Mouse (Mus musculus) MEL (cell line): Measurements from ENCODE around the gene Ubash3b. TPM values are rescaled to one million over a fixed set of nuclear protein-coding genes. Genes with fewer than 3 reads are reported as not detected.

Experiments used
- DNase-seq: peaks from one replicate; pipeline ENCODE4 v3.0.0; 2011; ENCODE audit warnings: low read depth, low spot score
- H3K27ac ChIP-seq: 2 replicates; pipeline ENCODE4 v1.5.1; 2012; ENCODE audit warnings: low read depth, mild to moderate bottlenecking, control low read depth, low read length, moderate library complexity; ENCODE audit not compliant: control insufficient read depth
- H3K27me3 ChIP-seq, 2 experiments: fragments of 150-350 bp in 1 of 2; sonication (generic) in 1 of 2; 2 replicates each; pipeline ENCODE4 v1.6.1; 2012; ENCODE audit warnings: low read length in 2 of 2, mild to moderate bottlenecking in 2 of 2, improper control_type of control experiment in 1 of 2, moderate library complexity in 1 of 2; ENCODE audit not compliant: insufficient read depth in 2 of 2, control insufficient read depth in 1 of 2
- H3K36me3 ChIP-seq, 2 experiments: 2 replicates each; pipeline ENCODE4 v1.6.1; 2012 to 2014; ENCODE audit warnings: low read length in 2 of 2, improper control_type of control experiment in 1 of 2, inconsistent platforms in 1 of 2, mild to moderate bottlenecking in 1 of 2; ENCODE audit not compliant: insufficient read depth in 2 of 2, control insufficient read depth in 1 of 2
- H3K4me1 ChIP-seq, 2 experiments: fragments of 150-350 bp in 1 of 2; sonication (generic) in 1 of 2; 2 replicates each; pipeline ENCODE4 v1.6.1; 2012; ENCODE audit warnings: low read length in 2 of 2, improper control_type of control experiment in 1 of 2, mild to moderate bottlenecking in 1 of 2; ENCODE audit not compliant: insufficient read depth in 2 of 2, control insufficient read depth in 1 of 2
- H3K4me3 ChIP-seq, 2 experiments: fragments of 150-350 bp in 1 of 2; sonication (generic) in 1 of 2; 2 replicates each; pipeline ENCODE4 v1.5.1; 2012; ENCODE audit warnings: low read depth in 2 of 2, low read length in 2 of 2, mild to moderate bottlenecking in 2 of 2, moderate library complexity in 2 of 2, control low read depth in 1 of 2, improper control_type of control experiment in 1 of 2; ENCODE audit not compliant: control insufficient read depth in 1 of 2, insufficient read depth in 1 of 2
- H3K79me2 ChIP-seq: 2 replicates; pipeline ENCODE4 v1.6.1; 2012; ENCODE audit warnings: mild to moderate bottlenecking, low read length, moderate library complexity; ENCODE audit not compliant: control insufficient read depth, poor library complexity, insufficient read depth
- H3K9ac ChIP-seq: 2 replicates; pipeline ENCODE4 v1.6.1; 2012; ENCODE audit warnings: low read depth, mild to moderate bottlenecking, control low read depth, low read length, moderate library complexity; ENCODE audit not compliant: control insufficient read depth, poor library complexity, severe bottlenecking
- H3K9me3 ChIP-seq: fragments of 150-350 bp; sonication (generic); replicated peaks from 2 replicates; pipeline ENCODE4 v1.6.1; 2012; ENCODE audit warnings: mild to moderate bottlenecking, low read length, improper control_type of control experiment, moderate library complexity; ENCODE audit not compliant: insufficient read depth
- BHLHE40 ChIP-seq: IDR thresholded peaks from 2 replicates; pipeline ENCODE4 v1.6.1; 2012; ENCODE audit warnings: low read depth, mild to moderate bottlenecking, inconsistent platforms, low read length, improper control_type of control experiment, borderline replicate concordance
- CHD1 ChIP-seq: IDR thresholded peaks from 2 replicates; pipeline ENCODE4 v1.6.1; 2012; ENCODE audit warnings: low read depth, mild to moderate bottlenecking, inconsistent platforms, low read length, improper control_type of control experiment
- CHD2 ChIP-seq: IDR thresholded peaks from 2 replicates; pipeline ENCODE4 v1.6.1; 2011; ENCODE audit warnings: low read length, improper control_type of control experiment
- CTCF ChIP-seq, 3 experiments: IDR thresholded peaks in 2 of 3; conservative IDR thresholded peaks in 1 of 3; 2 replicates each; pipeline ENCODE4 v1.5.1; 2011 to 2012; ENCODE audit warnings: low read length in 3 of 3, low read depth in 2 of 3, mild to moderate bottlenecking in 2 of 3, improper control_type of control experiment in 1 of 3, inconsistent platforms in 1 of 3, mixed read lengths in 1 of 3, moderate library complexity in 1 of 3; ENCODE audit not compliant: control insufficient read depth in 1 of 3, insufficient read depth in 1 of 3, poor library complexity in 1 of 3, severe bottlenecking in 1 of 3
- ELF1 ChIP-seq: IDR thresholded peaks from 2 replicates; pipeline ENCODE4 v1.6.1; 2014; ENCODE audit warnings: low read depth, mild to moderate bottlenecking, inconsistent platforms, low read length, improper control_type of control experiment, moderate library complexity
- EP300 ChIP-seq, 2 experiments: IDR thresholded peaks; 2 replicates each; pipeline ENCODE4 v1.6.1; 2011; ENCODE audit warnings: improper control_type of control experiment in 2 of 2, low read length in 2 of 2, low read depth in 1 of 2, mild to moderate bottlenecking in 1 of 2
- ETS1 ChIP-seq: IDR thresholded peaks from 2 replicates; pipeline ENCODE4 v1.6.1; 2012; ENCODE audit warnings: low read depth, mild to moderate bottlenecking, inconsistent platforms, low read length, improper control_type of control experiment, moderate library complexity
- GATA1 ChIP-seq: IDR thresholded peaks from 2 replicates; pipeline ENCODE4 v1.6.1; 2011; ENCODE audit warnings: low read depth, low read length, improper control_type of control experiment
- KAT2A ChIP-seq: conservative IDR thresholded peaks from 2 replicates; pipeline ENCODE4 v1.6.1; 2012; ENCODE audit warnings: low read depth, low read length, improper control_type of control experiment, inconsistent platforms
- MAFK ChIP-seq: IDR thresholded peaks from 2 replicates; pipeline ENCODE4 v1.6.1; 2011; ENCODE audit warnings: low read depth, mild to moderate bottlenecking, low read length, improper control_type of control experiment, borderline replicate concordance
- MAX ChIP-seq: IDR thresholded peaks from 2 replicates; pipeline ENCODE4 v1.6.1; 2011; ENCODE audit warnings: low read length, improper control_type of control experiment
- MAZ ChIP-seq: IDR thresholded peaks from 2 replicates; pipeline ENCODE4 v1.6.1; 2012; ENCODE audit warnings: low read depth, mild to moderate bottlenecking, inconsistent platforms, low read length, improper control_type of control experiment
- MEF2A ChIP-seq: IDR thresholded peaks from 2 replicates; pipeline ENCODE4 v1.6.1; 2014; ENCODE audit warnings: low read depth, mild to moderate bottlenecking, inconsistent platforms, low read length, improper control_type of control experiment; ENCODE audit not compliant: poor library complexity, insufficient replicate concordance, severe bottlenecking; ENCODE audit errors: extremely low read depth
- MXI1 ChIP-seq: IDR thresholded peaks from 2 replicates; pipeline ENCODE4 v1.6.1; 2011; ENCODE audit warnings: mild to moderate bottlenecking, low read depth, low read length, improper control_type of control experiment
- MYC ChIP-seq: IDR thresholded peaks from 2 replicates; pipeline ENCODE4 v1.6.1; 2011; ENCODE audit warnings: low read depth, mild to moderate bottlenecking, low read length, improper control_type of control experiment, moderate library complexity
- NELFE ChIP-seq: IDR thresholded peaks from 2 replicates; pipeline ENCODE4 v1.6.1; 2011; ENCODE audit warnings: low read depth, low read length, improper control_type of control experiment
- POLR2A ChIP-seq, 2 experiments: IDR thresholded peaks; 2 replicates each; pipeline ENCODE4 v1.6.1; 2011 to 2012; ENCODE audit warnings: low read length in 2 of 2, mild to moderate bottlenecking in 2 of 2, control low read depth in 1 of 2, improper control_type of control experiment in 1 of 2, low read depth in 1 of 2, moderate library complexity in 1 of 2; ENCODE audit not compliant: control insufficient read depth in 1 of 2, insufficient read depth in 1 of 2, poor library complexity in 1 of 2
- RAD21 ChIP-seq: IDR thresholded peaks from 2 replicates; pipeline ENCODE4 v1.6.1; 2011; ENCODE audit warnings: mild to moderate bottlenecking, low read depth, low read length, improper control_type of control experiment
- RCOR1 ChIP-seq: IDR thresholded peaks from 2 replicates; pipeline ENCODE4 v1.6.1; 2012; ENCODE audit warnings: low read depth, mild to moderate bottlenecking, inconsistent platforms, low read length, improper control_type of control experiment
- SIN3A ChIP-seq: IDR thresholded peaks from 2 replicates; pipeline ENCODE4 v1.6.1; 2012; ENCODE audit warnings: low read length, improper control_type of control experiment, inconsistent platforms
- SMC3 ChIP-seq: IDR thresholded peaks from 2 replicates; pipeline ENCODE4 v1.6.1; 2011; ENCODE audit warnings: low read depth, low read length, improper control_type of control experiment
- TAL1 ChIP-seq: IDR thresholded peaks from 2 replicates; pipeline ENCODE4 v1.6.1; 2012; ENCODE audit warnings: mild to moderate bottlenecking, inconsistent platforms, low read length, moderate library complexity, mixed read lengths
- TCF12 ChIP-seq: IDR thresholded peaks from 2 replicates; pipeline ENCODE4 v1.6.1; 2014; ENCODE audit warnings: low read depth, mild to moderate bottlenecking, inconsistent platforms, low read length, improper control_type of control experiment, moderate library complexity
- UBTF ChIP-seq: IDR thresholded peaks from 2 replicates; pipeline ENCODE4 v1.6.1; 2012; ENCODE audit warnings: low read depth, mild to moderate bottlenecking, inconsistent platforms, low read length, improper control_type of control experiment, moderate library complexity, borderline replicate concordance; ENCODE audit not compliant: insufficient read depth
- USF1 ChIP-seq: IDR thresholded peaks from 2 replicates; pipeline ENCODE4 v1.6.1; 2014; ENCODE audit warnings: low read depth, mild to moderate bottlenecking, inconsistent platforms, low read length, improper control_type of control experiment, moderate library complexity
- ZC3H11A ChIP-seq: IDR thresholded peaks from 2 replicates; pipeline ENCODE4 v1.6.1; 2012; ENCODE audit warnings: low read depth, mild to moderate bottlenecking, inconsistent platforms, low read length, improper control_type of control experiment
- ZNF384 ChIP-seq: IDR thresholded peaks from 2 replicates; pipeline ENCODE4 v1.6.1; 2012; ENCODE audit warnings: low read depth, mild to moderate bottlenecking, inconsistent platforms, low read length, improper control_type of control experiment
- polyA plus RNA-seq, 2 experiments: library from polyadenylated mRNA; stranded (reverse) in 1 of 2; unstranded in 1 of 2; fragments of >175 nt in 1 of 2; fragments of >200 nt in 1 of 2; gene quantifications; 2 replicates each; pipeline versions ENCODE4 v1.2.1 to v1.2.4; 2012; ENCODE audit warnings: low replicate concordance in 2 of 2, low read depth in 1 of 2; ENCODE audit not compliant: insufficient read length in 2 of 2, insufficient read depth in 1 of 2, missing spikeins in 1 of 2
- total RNA-seq: library from RNA; depleted of rRNA; stranded (reverse); fragments of 300-350 nt; gene quantifications from 2 replicates; pipeline ENCODE4 v1.2.3, GENCODE M21; 2012

Ubash3b gene
- total and polyA plus RNA-seq, 3 experiments: 5.4 to 11.3 TPM; not detected in 1

DNA sequence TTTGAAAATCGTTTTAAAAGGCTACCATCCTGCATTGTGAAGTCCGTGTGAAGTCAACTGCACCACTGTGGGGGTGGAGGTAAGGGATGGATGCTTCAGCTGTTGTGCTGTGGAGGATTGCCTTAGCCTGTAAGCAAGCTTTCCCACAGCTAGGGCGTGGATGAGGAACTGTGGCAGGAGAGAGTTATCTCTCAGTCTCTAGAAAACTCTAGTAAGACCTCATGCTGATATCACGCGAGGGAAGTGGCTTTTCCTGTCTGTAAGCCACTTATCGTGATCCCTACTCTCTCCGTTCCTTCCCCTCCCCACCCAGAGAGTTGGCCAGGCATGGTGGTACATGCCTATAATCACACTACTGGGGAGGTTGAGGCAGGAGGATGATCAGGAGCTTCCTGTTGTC lies 112.2 kb downstream of the Ubash3b start:
- Histone ChIP-seq H3K9me3 (no peaks in the 10 kb centered on the region), H3K4me3 (no peak overlapping the region), H3K27me3 (no peaks in the 10 kb centered on the region), H3K79me2 (no peaks in the 10 kb centered on the region), H3K9ac (no peak overlapping the region), H3K27ac (peak overlapping the region; percentile 31; the same call in 1 of the 2 replicates), H3K36me3 (peaks cover 0 to 43% of the 10 kb centered on the region in 2 experiments; a peak in 2 of 4 replicates), H3K4me1 (peaks cover 18 to 55% of the 10 kb centered on the region in 2 experiments)
- TF ChIP-seq SMC3: no peak
- TF ChIP-seq ELF1: no peak
- TF ChIP-seq ETS1: peak; percentile 69
- no peak for TF ChIP-seq MEF2A
- no peak for TF ChIP-seq UBTF
- TF ChIP-seq EP300 (IDR thresholded peaks at IDR 0.05; ENCODE audit: low read depth in 1 of 2, low read length in 2 of 2): peak; percentile 74 to 82
- TF ChIP-seq TCF12: peak; percentile 66
- TF ChIP-seq MYC: peak; percentile 68; the same call in 1 of the 2 replicates
- peak; percentile 49 for TF ChIP-seq SIN3A
- no peak for TF ChIP-seq MXI1
- peak; percentile 57; the same call in 1 of the 2 replicates for TF ChIP-seq RCOR1
- no peak for TF ChIP-seq KAT2A
- peak; percentile 96 for TF ChIP-seq MAX
- no peak for TF ChIP-seq CHD2
- peak; percentile 85; the same call in 1 of the 2 replicates for TF ChIP-seq BHLHE40
- no peak for TF ChIP-seq MAFK
- TF ChIP-seq GATA1: peak; percentile 84
- TF ChIP-seq NELFE: no peak
- TF ChIP-seq MAZ: 0 out of 2 replicates have a peak, but pooled peaks have one; percentile 38
- TF ChIP-seq CTCF (IDR thresholded peaks at IDR 0.05 in 2 of 3, conservative IDR thresholded peaks at IDR 0.05 in 1 of 3; ENCODE audit: control insufficient read depth in 1 of 3, insufficient read depth in 1 of 3, low read depth in 2 of 3, low read length in 3 of 3, poor library complexity in 1 of 3, severe bottlenecking in 1 of 3): no peak
- TF ChIP-seq CHD1: no peak
- DNase-seq: peak; percentile 78

DNA sequence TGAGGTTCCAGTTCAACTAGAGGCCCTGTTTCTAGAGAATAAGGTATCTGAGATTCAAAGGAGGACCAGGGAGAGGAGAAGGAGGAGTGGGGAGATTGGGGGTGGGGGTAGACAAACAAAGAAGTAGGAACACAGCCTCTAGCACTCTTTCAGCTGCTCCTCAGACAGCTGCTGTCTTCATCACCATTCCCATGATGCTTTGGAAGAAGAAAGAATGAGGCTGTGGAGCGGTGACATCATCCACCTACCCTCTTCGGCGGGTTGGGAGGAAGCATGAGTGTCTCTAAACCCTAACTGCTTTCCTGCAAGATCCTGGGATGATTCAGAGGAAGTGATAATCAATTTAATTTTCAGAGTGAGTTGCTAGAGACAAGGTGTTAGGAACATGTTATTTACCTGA lies 112.7 kb downstream of the Ubash3b start:
- H3K27ac ChIP-seq: 0 out of 2 replicates have a peak overlapping the region, but pooled peaks have one; percentile 31
- H3K4me3 ChIP-seq: no peak overlapping the region
- H3K36me3 ChIP-seq: peaks cover 0 to 40% of the 10 kb centered on the region in 2 experiments; a peak in 2 of 4 replicates
- DNase-seq: peak; percentile 38
- H3K27me3 ChIP-seq: no peaks in the 10 kb centered on the region
- H3K9me3 ChIP-seq: no peaks in the 10 kb centered on the region
- H3K79me2 ChIP-seq: no peaks in the 10 kb centered on the region
- peaks cover 18 to 51% of the 10 kb centered on the region in 2 experiments for H3K4me1 ChIP-seq
- TF ChIP-seq ETS1: no peak
- no peak for TF ChIP-seq RAD21
- no peak for TF ChIP-seq CTCF (IDR thresholded peaks at IDR 0.05 in 2 of 3, conservative IDR thresholded peaks at IDR 0.05 in 1 of 3; ENCODE audit: control insufficient read depth in 1 of 3, insufficient read depth in 1 of 3, low read depth in 2 of 3, low read length in 3 of 3, poor library complexity in 1 of 3, severe bottlenecking in 1 of 3)
- no peak for TF ChIP-seq ZC3H11A
- no peak for TF ChIP-seq MAFK
- no peak for TF ChIP-seq TAL1
- no peak for TF ChIP-seq USF1
- TF ChIP-seq POLR2A (IDR thresholded peaks at IDR 0.05; ENCODE audit: control insufficient read depth in 1 of 2, insufficient read depth in 1 of 2, low read depth in 1 of 2, low read length in 2 of 2, poor library complexity in 1 of 2): no peak
- no peak for TF ChIP-seq GATA1
- no peak for TF ChIP-seq TCF12
- TF ChIP-seq ZNF384: no peak
- TF ChIP-seq KAT2A: no peak
- no peak overlapping the region for H3K9ac ChIP-seq
